Mouse (Mus musculus): Measurements from ENCODE around the gene S100a3. TPM values are rescaled to one million over a fixed set of nuclear protein-coding genes. Genes with fewer than 3 reads are reported as not detected.
A peak's percentile ranks its signal among the peaks of the same experiment; 100 is the strongest.

The S100a3 gene
- 0.23 and 0.34 TPM in 2 replicates for polyA plus RNA-seq (2012; rRNA removed)

DNA sequence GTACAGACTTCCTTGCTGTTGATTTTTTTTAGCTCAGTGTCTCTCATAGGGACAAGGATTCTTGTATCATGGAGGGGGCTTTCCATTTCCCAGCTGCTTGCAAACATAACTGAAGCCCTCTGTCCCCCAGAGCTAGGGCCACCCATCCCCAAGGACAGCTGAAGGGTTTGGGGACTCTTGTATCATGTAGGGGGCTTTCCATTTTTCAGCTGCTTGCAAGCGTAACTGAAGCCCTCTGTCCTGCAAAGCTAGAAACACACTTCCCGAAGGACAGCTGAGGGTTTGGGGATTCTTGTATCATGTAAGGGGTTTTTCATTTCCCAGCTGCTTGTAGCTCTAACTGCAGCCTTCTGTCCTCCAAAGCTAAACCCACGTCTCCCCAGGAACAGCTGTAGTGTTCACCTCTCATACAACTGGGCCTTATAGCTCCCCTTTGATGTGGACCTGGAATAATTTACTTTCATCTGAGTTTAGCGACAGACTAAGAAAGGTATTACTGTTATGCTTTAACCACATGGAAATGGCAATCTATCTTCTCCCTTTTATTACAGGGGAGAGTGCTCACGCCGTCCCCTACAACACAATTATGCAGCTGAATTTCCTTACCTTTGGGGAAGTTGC is at the start of gene S100a3:
Gene S100a3 (plus strand): TSS at position 571 of the 621 bp plus-strand sequence.
- Histone ChIP-seq H3K4me1 (ENCODE audit: control insufficient read depth, insufficient read depth, low read length) (no peaks in the 10 kb centered on the region), H3K27me3 (replicated peaks; ENCODE audit: control insufficient read depth, insufficient read depth, low read length) (no peaks in the 10 kb centered on the region), H3K4me3 (ENCODE audit: insufficient read depth, low read depth, low read length) (no peak within 1 kb of the TSS), H3K36me3 (ENCODE audit: control insufficient read depth, insufficient read depth, low read length) (no peaks in the 10 kb centered on the region), H3K27ac (ENCODE audit: insufficient read depth, low read depth, low read length) (no peak within 1 kb of the TSS)
- WGBS = 75% methylated on average over 6 of the region's 6 CpGs
- TF ChIP-seq CTCF (conservative IDR thresholded peaks at IDR 0.05; ENCODE audit: insufficient read depth, insufficient read length, low read depth, low read length) = no peak
- no peak for TF ChIP-seq POLR2A (IDR thresholded peaks at IDR 0.05; ENCODE audit: low read depth, low read length)
- DNase-seq = no peak

GRCm38 (mm10) chr3:90512276-90512675 is 48.1 kb upstream of the S100a3 start:
- 87% methylated on average over 5 of the region's 5 CpGs for WGBS
- peaks cover 8% of the 10 kb centered on the region; the same call in 1 of the 2 replicates for H3K4me1 ChIP-seq (ENCODE audit: control insufficient read depth, insufficient read depth, low read length)
- TF ChIP-seq CTCF (conservative IDR thresholded peaks at IDR 0.05; ENCODE audit: insufficient read depth, insufficient read length, low read depth, low read length) (no peak), POLR2A (IDR thresholded peaks at IDR 0.05; ENCODE audit: low read depth, low read length) (no peak)
- no peak overlapping the region for H3K4me3 ChIP-seq (ENCODE audit: insufficient read depth, low read depth, low read length)
- no peak overlapping the region for H3K27ac ChIP-seq (ENCODE audit: insufficient read depth, low read depth, low read length)
- no peaks in the 10 kb centered on the region for H3K36me3 ChIP-seq (ENCODE audit: control insufficient read depth, insufficient read depth, low read length)
- no peak for DNase-seq
- H3K27me3 ChIP-seq (replicated peaks; ENCODE audit: control insufficient read depth, insufficient read depth, low read length) = no peaks in the 10 kb centered on the region

- DNase-seq = peak; percentile 30
- Histone ChIP-seq H3K4me1 (ENCODE audit: control insufficient read depth, insufficient read depth, low read length) (peaks cover 1% of the 10 kb centered on the region; the same call in 1 of the 2 replicates), H3K27me3 (replicated peaks; ENCODE audit: control insufficient read depth, insufficient read depth, low read length) (no peaks in the 10 kb centered on the region), H3K27ac (ENCODE audit: insufficient read depth, low read depth, low read length) (peak overlapping the region; percentile 88), H3K36me3 (ENCODE audit: control insufficient read depth, insufficient read depth, low read length) (no peaks in the 10 kb centered on the region), H3K4me3 (ENCODE audit: insufficient read depth, low read depth, low read length) (peak overlapping the region; percentile 60)
- 54% methylated on average over 9 of the region's 9 CpGs for WGBS
- TF ChIP-seq POLR2A (IDR thresholded peaks at IDR 0.05; ENCODE audit: low read depth, low read length) = no peak
- TF ChIP-seq CTCF (conservative IDR thresholded peaks at IDR 0.05; ENCODE audit: insufficient read depth, insufficient read length, low read depth, low read length) = no peak
Measured at GRCm38 (mm10) chr3:90512948-90513642, 47.3 kb upstream of the S100a3 start.

DNA sequence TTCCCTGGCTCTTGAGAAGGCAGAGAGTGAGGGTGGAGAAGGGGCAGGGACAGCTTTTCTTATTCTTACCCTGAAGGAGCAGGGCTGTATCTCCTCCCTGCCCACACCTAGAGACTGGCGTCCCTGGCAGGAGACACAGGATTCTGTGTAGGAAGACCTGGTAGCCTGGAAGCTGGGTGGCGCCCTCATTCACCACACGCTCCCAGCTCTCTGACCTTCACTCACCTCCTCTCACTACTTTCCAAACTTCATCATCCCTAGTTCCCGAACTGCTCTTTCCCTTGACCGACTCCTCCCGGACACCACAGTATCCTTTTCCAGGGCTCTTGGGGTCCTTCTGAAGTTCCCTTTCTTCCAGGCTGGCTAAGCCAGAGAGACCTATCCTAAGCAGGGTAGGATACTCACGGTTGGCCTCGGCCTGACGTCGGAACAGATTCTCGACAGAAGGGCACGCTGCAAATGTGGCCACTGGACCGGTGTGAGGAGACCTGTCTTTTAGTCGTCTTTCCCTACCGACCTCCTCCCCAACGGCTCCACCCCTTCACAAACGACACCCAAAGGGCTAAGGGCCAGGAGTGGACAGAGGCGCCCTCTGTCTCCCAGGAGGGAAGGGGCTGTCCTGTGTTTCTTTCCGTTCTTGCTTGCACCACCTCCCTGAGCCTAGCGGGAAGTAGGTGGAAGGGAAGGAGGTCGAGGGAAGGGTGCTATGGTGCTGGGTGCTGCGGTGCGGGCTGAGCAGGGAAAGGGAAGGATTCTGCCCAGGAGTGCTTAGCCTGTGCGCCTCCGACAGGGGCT is 46.4 kb upstream of the S100a3 start, which contains the start of the genes S100a1 and S100a13:
Gene S100a1 (minus strand): TSS at position 597 of the 795 bp plus-strand sequence.
Gene S100a13 (plus strand): TSS at position 640 of the 795 bp plus-strand sequence.
- TF ChIP-seq CTCF (conservative IDR thresholded peaks at IDR 0.05; ENCODE audit: insufficient read depth, insufficient read length, low read depth, low read length) (peak; percentile 56), POLR2A (IDR thresholded peaks at IDR 0.05; ENCODE audit: low read depth, low read length) (peak; percentile 82)
- DNase-seq = peak; percentile 94
- no peaks in the 10 kb centered on the region for H3K4me1 ChIP-seq (ENCODE audit: control insufficient read depth, insufficient read depth, low read length)
- peak within 1 kb of the TSS; percentile 88 for H3K27ac ChIP-seq (ENCODE audit: insufficient read depth, low read depth, low read length)
- H3K4me3 ChIP-seq (ENCODE audit: insufficient read depth, low read depth, low read length) = peak within 1 kb of the TSS; percentile 60
- no peaks in the 10 kb centered on the region for H3K27me3 ChIP-seq (replicated peaks; ENCODE audit: control insufficient read depth, insufficient read depth, low read length)
- WGBS = 2% methylated on average over 25 of the region's 25 CpGs
- no peaks in the 10 kb centered on the region for H3K36me3 ChIP-seq (ENCODE audit: control insufficient read depth, insufficient read depth, low read length)

DNA sequence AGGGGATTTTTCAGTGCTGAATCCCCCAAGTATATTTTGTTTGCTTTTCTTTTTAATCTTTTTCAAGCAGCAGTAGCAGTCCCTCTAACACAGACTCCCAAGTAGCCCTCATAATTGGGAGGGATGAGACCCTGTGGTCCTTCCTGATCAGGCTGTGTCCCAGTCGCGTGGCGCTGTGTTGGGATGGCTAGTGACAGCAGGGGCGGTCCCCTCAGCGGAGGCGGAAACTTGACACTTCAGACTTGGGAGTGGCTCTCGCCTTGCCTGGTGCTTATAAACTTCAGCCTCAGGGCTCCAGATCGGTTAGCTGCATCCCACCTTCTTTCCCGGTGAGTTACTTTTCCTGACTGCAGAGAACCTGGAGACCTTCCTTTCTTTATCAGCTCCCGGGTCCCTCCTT is 45.7 kb upstream of the S100a3 start:
- no peaks in the 10 kb centered on the region for H3K4me1 ChIP-seq (ENCODE audit: control insufficient read depth, insufficient read depth, low read length)
- no peaks in the 10 kb centered on the region for H3K36me3 ChIP-seq (ENCODE audit: control insufficient read depth, insufficient read depth, low read length)
- TF ChIP-seq CTCF (conservative IDR thresholded peaks at IDR 0.05; ENCODE audit: insufficient read depth, insufficient read length, low read depth, low read length) (no peak), POLR2A (IDR thresholded peaks at IDR 0.05; ENCODE audit: low read depth, low read length) (peak; percentile 63)
- H3K27ac ChIP-seq (ENCODE audit: insufficient read depth, low read depth, low read length) = peak overlapping the region; percentile 88
- no peaks in the 10 kb centered on the region for H3K27me3 ChIP-seq (replicated peaks; ENCODE audit: control insufficient read depth, insufficient read depth, low read length)
- peak; percentile 85 for DNase-seq
- WGBS = under 1% methylated on average over 10 of the region's 10 CpGs
- H3K4me3 ChIP-seq (ENCODE audit: insufficient read depth, low read depth, low read length) = peak overlapping the region; percentile 60

DNA sequence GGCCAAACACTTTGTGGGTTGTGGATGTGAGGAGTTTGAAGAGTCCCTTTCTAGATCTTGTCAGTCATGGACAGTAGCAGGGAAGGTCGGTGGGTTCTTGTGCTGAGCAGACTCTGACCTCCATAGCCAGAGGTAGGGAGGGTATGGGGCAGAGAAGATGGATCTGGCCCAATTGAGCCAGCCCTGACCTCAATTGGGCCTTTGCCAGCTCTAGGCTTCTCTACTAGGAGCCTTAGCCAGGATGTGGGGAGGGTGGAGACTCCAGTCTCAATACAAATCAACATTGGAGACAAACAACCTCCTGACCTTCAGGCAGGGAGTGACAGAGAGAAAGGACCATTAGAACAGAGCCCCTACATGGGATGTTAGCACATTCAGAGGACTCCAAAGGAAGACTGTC is 45.1 kb upstream of the S100a3 start:
- Histone ChIP-seq H3K36me3 (ENCODE audit: control insufficient read depth, insufficient read depth, low read length) (no peaks in the 10 kb centered on the region), H3K4me3 (ENCODE audit: insufficient read depth, low read depth, low read length) (peak overlapping the region; percentile 60), H3K27me3 (replicated peaks; ENCODE audit: control insufficient read depth, insufficient read depth, low read length) (no peaks in the 10 kb centered on the region), H3K27ac (ENCODE audit: insufficient read depth, low read depth, low read length) (peak overlapping the region; percentile 72), H3K4me1 (ENCODE audit: control insufficient read depth, insufficient read depth, low read length) (no peaks in the 10 kb centered on the region)
- peak; percentile 74 for DNase-seq
- TF ChIP-seq POLR2A (IDR thresholded peaks at IDR 0.05; ENCODE audit: low read depth, low read length) = no peak
- TF ChIP-seq CTCF (conservative IDR thresholded peaks at IDR 0.05; ENCODE audit: insufficient read depth, insufficient read length, low read depth, low read length) = no peak
- 11% methylated on average over 1 of the region's 1 CpGs for WGBS

Measured in kidney, adult 2 months (tissue).